1 mouse cellular context compared by ENCODE assay signal in the genomic region with DNA sequence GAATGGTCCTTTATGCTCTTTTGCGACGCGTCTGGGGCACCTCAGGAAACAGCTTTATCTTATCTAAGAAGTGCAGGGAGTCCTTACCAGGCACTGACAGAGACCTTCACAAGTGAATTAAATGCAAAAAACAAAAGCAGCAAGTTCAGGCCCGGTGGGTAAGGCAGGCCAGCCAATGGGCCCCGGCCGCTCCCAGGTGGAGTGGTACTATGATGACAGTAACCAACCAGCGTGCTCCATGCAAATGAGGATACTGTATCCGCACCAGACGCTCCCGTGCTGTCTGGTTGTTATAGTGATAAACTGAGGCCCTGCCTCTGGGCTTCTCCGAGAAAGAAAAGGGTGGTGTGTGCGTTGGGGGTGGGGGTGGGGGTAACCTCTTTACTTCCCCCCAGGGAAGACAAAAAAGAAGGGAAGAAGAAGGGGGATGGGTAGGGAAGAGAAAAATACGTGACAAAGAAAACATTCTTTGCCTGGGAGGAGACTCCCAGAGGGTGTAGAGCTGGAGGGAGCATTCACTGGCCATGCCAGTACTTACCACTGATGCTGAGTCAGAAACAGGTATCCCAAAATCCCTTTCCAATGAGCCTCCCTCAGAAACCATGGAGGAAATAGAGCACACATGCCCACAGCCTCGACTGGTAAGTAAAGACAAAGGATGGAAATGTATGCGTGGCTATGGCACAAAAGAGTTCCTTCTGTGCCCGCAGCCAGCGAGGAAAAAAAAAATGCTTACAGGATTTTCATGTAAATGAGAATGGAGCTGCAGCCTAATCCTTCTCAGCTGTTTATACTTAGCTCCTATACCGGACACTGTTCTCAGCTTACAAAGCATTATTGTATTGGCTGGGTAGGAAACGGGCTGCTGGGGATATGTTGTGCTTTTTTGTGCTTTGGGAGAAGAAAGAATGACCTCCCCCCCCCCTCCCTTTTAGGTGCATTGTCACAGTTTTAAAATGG.
TF ChIP-seq lines count a peak whose summit lies in the region.

No protein-coding gene starts in this region.

TF ChIP-seq in CH12.LX, 34 proteins besides CTCF, POLR2A, EP300 and RAD21:
- TF ChIP-seq USF1 (IDR thresholded peaks at IDR 0.05; ENCODE audit: low read depth, low read length) = no peak
- TF ChIP-seq NELFE (IDR thresholded peaks at IDR 0.05; ENCODE audit: low read depth, low read length) = no peak
- no peak for TF ChIP-seq MEF2A (IDR thresholded peaks at IDR 0.05; ENCODE audit: borderline replicate concordance, low read depth, low read length)
- TF ChIP-seq BHLHE40 (IDR thresholded peaks at IDR 0.05; ENCODE audit: low read depth, low read length) = peak; percentile 80
